ENCODE assay signal across 22 mouse cellular contexts in genomic region chr14:12595326-12595725, GRCm38 (mm10).
DNase-seq lines count a peak whose midpoint lies in the region; ATAC-seq lines count a peak whose summit lies in the region.
"Had no signal": no experiment of that assay in that cellular context is flagged by ENCODE, and none has a peak within 500 bp of the region (broad histone marks: within the 10 kb centered on the region; RNA-seq: fewer than 3 reads in every experiment).

No protein-coding gene starts in this region.

- H3K9me3 ChIP-seq in midbrain, embryonic 11.5 days (ENCODE audit: control insufficient read depth, low read length) = no peaks in the 10 kb centered on the region
- H3K9me3 ChIP-seq in midbrain, embryonic 10.5 days (replicated peaks) = no peaks in the 10 kb centered on the region
- H3K9me3 ChIP-seq in forebrain, embryonic 15.5 days = no peaks in the 10 kb centered on the region
- no peaks in the 10 kb centered on the region for H3K9me3 ChIP-seq in midbrain, embryonic 15.5 days
- H3K9me3 ChIP-seq: embryonic facial prominence, embryonic 15.5 days had no signal

- 0 out of 2 replicates have a peak, but pooled peaks have one; percentile 24 for ATAC-seq in midbrain, embryonic 11.5 days (ENCODE audit: low FRiP score)
- ATAC-seq in forebrain, embryonic 15.5 days (replicated peaks) = no peak; the same call in 1 of the 2 replicates
- ATAC-seq in midbrain, embryonic 15.5 days (replicated peaks) = peak; percentile 74
- ATAC-seq in erythroblast, adult 5-6 weeks (replicated peaks; ENCODE audit: low FRiP score, poor library complexity, severe bottlenecking) = no peak
- ATAC-seq: activated CD4-positive, CD25-positive, alpha-beta regulatory T cell, adult 4 months; liver, postnatal 0 days; Patski had no signal

- no peak overlapping the region for H3K4me3 ChIP-seq in midbrain, embryonic 11.5 days (ENCODE audit: low read depth, low read length)
- no peak overlapping the region for H3K4me3 ChIP-seq in midbrain, embryonic 10.5 days
- no peak overlapping the region for H3K4me3 ChIP-seq in forebrain, embryonic 15.5 days
- H3K4me3 ChIP-seq in midbrain, embryonic 15.5 days = no peak overlapping the region
- H3K4me3 ChIP-seq: embryonic facial prominence, embryonic 15.5 days had no signal

- no peak overlapping the region for H3K27ac ChIP-seq in midbrain, embryonic 11.5 days (ENCODE audit: low read depth, low read length)
- no peak overlapping the region for H3K27ac ChIP-seq in midbrain, embryonic 10.5 days (replicated peaks)
- H3K27ac ChIP-seq in forebrain, embryonic 15.5 days (replicated peaks) = 0 out of 2 replicates have a peak overlapping the region, but pooled peaks have one; percentile 19
- H3K27ac ChIP-seq in midbrain, embryonic 15.5 days = no peak overlapping the region
- H3K27ac ChIP-seq: embryonic facial prominence, embryonic 15.5 days had no signal

- no peaks in the 10 kb centered on the region for H3K4me1 ChIP-seq in midbrain, embryonic 11.5 days (ENCODE audit: control insufficient read depth, insufficient read depth, low read length)
- H3K4me1 ChIP-seq in midbrain, embryonic 10.5 days = peaks cover 6% of the 10 kb centered on the region; the same call in 1 of the 2 replicates
- H3K4me1 ChIP-seq in forebrain, embryonic 15.5 days = peaks cover 32% of the 10 kb centered on the region
- H3K4me1 ChIP-seq in midbrain, embryonic 15.5 days = peaks cover 2% of the 10 kb centered on the region; the same call in 1 of the 2 replicates
- H3K4me1 ChIP-seq: embryonic facial prominence, embryonic 15.5 days had no signal

- 52% methylated on average over 4 of the region's 4 CpGs for WGBS in midbrain, embryonic 11.5 days
- WGBS in midbrain, embryonic 10.5 days = 75% methylated on average over 4 of the region's 4 CpGs
- WGBS in forebrain, embryonic 15.5 days = 9% methylated on average over 4 of the region's 4 CpGs
- 44% methylated on average over 4 of the region's 4 CpGs for WGBS in midbrain, embryonic 15.5 days

- peak; percentile 33 for DNase-seq in midbrain, embryonic 11.5 days (ENCODE audit: low spot score, missing footprints)
- DNase-seq in midbrain, embryonic 10.5 days (ENCODE audit: low spot score) = no peak
- DNase-seq in layer of hippocampus, adult 8-10 months (ENCODE audit: low spot score in 2 of 2) = no peak
- DNase-seq in ovary, postnatal 14 days (ENCODE audit: low spot score) = no peak
- DNase-seq: adrenal gland, postnatal 14 days; cerebellum, adult 2 months; gastrocnemius, postnatal 10 days; heart, adult 18-20 months; kidney, adult 2 months; kidney, postnatal 14 days; layer of hippocampus, postnatal 36 days; liver; liver, postnatal 0 days; right cerebral cortex, adult 18-20 months; spleen, adult 18-20 months; thymus, adult 2 months had no signal

- no peaks in the 10 kb centered on the region for H3K27me3 ChIP-seq in midbrain, embryonic 11.5 days (ENCODE audit: control insufficient read depth, insufficient read depth, low read length)
- no peaks in the 10 kb centered on the region for H3K27me3 ChIP-seq in midbrain, embryonic 10.5 days (ENCODE audit: low read depth, poor library complexity, severe bottlenecking)
- no peaks in the 10 kb centered on the region for H3K27me3 ChIP-seq in forebrain, embryonic 15.5 days
- H3K27me3 ChIP-seq in midbrain, embryonic 15.5 days (replicated peaks) = no peaks in the 10 kb centered on the region
- H3K27me3 ChIP-seq: embryonic facial prominence, embryonic 15.5 days; Patski had no signal

- no peak overlapping the region for H3K4me2 ChIP-seq in midbrain, embryonic 11.5 days
- H3K4me2 ChIP-seq in forebrain, embryonic 15.5 days (replicated peaks) = no peak overlapping the region
- no peak overlapping the region for H3K4me2 ChIP-seq in midbrain, embryonic 15.5 days
- H3K4me2 ChIP-seq: embryonic facial prominence, embryonic 15.5 days had no signal

- H3K9ac ChIP-seq in midbrain, embryonic 11.5 days (ENCODE audit: low read length) = no peak overlapping the region
- H3K9ac ChIP-seq in forebrain, embryonic 15.5 days (replicated peaks) = no peak overlapping the region
- H3K9ac ChIP-seq in midbrain, embryonic 15.5 days = no peak overlapping the region
- H3K9ac ChIP-seq: embryonic facial prominence, embryonic 15.5 days; liver, postnatal 0 days had no signal

- H3K36me3 ChIP-seq in midbrain, embryonic 11.5 days (ENCODE audit: control insufficient read depth, insufficient read depth, low read length) = no peaks in the 10 kb centered on the region
- no peaks in the 10 kb centered on the region for H3K36me3 ChIP-seq in midbrain, embryonic 10.5 days
- H3K36me3 ChIP-seq in forebrain, embryonic 15.5 days = 0 out of 2 replicates have a peak, but pooled peaks cover 7% of the 10 kb centered on the region
- H3K36me3 ChIP-seq in midbrain, embryonic 15.5 days (replicated peaks) = peaks cover 4% of the 10 kb centered on the region; the same call in 1 of the 2 replicates
- H3K36me3 ChIP-seq: embryonic facial prominence, embryonic 15.5 days had no signal

Comparison
In these comparisons a context has a peak if more than half of its experiments do, and no peak if none do; other contexts are left out.
1. ATAC-seq: peak in midbrain, embryonic 11.5 days (single experiment) and midbrain, embryonic 15.5 days (single experiment); none in forebrain, embryonic 15.5 days (single experiment) and erythroblast, adult 5-6 weeks (single experiment).